Mouse (Mus musculus): ENCODE measurements around the gene Muc1.

Gene Muc1

DNA sequence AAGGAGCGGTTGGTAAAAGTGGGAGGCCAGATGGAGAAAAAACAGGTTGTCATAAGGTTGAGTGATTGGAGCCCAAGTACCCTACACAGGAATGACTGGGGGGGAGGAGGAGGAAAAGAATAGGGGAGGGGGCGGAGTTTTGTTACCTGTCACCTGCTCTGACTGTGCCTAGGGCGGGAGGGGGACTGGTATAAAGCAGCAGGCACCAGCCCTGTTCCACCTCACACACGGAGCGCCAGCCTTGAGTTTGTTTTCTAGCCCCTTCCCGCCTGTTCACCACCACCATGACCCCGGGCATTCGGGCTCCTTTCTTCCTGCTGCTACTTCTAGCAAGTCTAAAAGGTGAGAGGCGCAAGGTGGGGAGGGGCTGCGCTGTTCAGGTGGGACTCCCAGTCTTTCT is at the start of gene Muc1:
Muc1 (plus strand) TSS at position 222 of the 400 bp plus-strand sequence.
- DNase-seq = no peak

DNA sequence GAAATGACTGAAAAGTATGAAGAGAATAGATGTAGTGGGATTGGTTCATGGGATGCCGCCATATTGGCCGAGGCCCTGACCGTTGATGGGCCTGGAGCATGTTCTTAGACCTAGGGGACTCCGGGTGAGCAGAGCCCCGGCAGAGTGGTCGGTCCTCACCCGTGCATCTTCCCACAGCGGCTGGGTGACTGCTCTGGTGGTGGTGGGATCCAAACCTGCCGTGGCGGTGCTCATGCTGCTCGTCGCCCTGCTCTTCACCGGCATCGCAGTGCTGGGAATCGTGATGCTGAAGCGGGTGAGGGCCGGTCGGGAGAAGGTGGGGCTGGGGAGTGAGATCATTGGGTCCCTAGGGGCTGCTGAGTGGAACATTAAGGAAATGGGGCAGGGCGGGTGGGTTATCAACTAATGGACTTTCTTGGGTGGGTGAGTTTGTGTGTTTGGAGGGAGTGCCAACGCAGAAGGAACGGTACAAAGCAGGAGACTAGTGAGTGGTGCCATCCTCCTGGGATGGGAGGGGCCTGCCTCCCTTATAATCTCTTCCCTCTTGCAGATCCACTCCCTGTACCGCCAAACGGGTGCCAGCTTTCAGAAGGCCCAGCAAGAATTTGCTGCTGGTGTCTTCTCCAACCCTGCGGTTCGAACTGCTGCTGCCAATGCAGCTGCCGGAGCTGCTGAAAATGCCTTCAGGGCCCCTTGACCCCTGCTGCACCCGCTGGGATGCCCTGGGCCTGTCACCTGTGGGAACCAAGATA is 46.9 kb upstream of the Muc1 start:
- DNase-seq = no peak

DNA sequence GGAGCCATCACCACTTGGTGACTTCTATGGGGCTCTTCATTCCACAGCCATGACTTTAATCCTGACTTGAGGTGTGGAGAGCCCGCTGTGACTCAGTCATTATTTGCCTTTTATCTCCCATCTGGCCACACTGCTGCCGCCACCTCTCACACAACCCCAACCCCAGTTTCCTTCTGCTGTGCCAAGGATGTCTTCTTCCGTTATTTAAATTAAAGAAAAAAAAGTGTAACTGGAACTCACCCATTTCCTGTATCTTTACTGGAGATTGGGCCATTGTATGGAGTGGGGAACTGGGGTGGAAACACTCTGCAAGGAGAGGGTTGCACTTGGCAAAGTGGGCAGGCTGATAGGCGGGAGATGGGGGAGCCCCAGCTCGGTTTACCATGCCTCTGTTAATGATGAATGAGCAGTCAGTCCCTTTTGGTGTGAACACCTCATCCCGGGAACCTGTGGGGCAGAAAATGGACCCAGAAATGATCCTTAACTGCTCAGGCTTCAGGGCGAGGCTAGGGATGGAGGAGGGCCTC is 46.3 kb upstream of the Muc1 start:
- DNase-seq = no peak

DNA sequence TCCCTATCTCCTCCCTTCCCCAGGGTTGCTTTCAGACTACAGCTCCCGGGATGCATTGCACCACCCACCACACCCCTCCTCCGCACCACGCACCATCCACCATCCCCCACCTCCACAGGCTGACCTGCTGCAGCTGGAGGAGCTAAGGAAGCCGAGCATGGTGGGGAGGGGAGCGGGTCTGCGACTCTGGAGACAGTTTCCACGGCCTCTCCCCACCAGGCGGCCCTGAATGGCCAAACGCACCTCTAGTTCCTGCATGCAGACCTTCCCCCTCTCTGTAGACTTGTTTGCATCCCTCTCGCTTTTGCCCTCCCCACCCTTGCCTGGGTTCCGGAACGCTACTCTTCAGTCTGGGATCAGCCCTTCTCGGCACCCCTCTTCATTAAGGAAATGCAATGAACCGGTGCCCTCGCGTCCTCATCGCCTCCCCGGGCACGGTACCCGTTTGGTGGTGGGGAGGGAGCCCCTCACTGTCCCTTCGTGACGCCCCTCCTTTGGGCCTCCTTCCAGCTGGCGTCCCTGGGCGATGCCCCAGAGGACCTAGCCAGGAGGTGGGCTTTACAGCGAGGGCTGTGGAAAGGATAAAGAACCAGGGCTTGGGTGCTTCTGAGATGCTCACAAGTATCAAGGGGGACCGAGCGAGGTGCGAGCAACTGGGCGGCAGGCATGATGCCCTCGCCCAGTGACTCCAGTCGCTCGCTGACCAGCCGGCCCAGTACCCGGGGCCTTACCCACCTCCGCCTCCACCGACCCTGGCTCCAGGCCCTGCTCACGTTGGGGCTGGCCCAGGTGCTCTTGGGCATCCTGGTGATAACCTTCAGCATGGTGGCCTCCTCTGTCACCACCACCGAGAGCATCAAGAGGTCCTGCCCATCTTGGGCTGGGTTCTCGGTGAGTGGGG is 45.5 kb upstream of the Muc1 start, which contains the start of gene Fam189b:
Fam189b (plus strand) TSS at position 86 of the 901 bp plus-strand sequence.
- peak; percentile 85 for DNase-seq

DNA sequence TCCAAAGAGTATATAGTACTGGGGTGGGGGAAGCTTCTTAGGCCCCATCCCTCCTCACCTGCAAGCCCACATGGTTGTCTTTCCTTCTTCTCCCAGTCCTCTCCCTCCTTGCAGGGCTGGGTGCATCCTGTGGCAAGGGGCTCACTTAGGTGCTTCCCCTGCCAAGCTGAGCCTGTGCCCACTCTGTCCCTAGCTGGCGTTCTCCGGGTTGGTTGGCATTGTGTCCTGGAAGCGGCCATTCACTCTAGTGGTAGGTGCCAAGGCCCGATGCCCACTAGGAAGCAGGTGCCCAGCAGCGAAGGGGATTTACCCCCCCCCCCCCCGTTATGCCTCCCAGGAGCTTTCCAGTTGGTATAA is 44.9 kb upstream of the Muc1 start:
- no peak for DNase-seq

DNA sequence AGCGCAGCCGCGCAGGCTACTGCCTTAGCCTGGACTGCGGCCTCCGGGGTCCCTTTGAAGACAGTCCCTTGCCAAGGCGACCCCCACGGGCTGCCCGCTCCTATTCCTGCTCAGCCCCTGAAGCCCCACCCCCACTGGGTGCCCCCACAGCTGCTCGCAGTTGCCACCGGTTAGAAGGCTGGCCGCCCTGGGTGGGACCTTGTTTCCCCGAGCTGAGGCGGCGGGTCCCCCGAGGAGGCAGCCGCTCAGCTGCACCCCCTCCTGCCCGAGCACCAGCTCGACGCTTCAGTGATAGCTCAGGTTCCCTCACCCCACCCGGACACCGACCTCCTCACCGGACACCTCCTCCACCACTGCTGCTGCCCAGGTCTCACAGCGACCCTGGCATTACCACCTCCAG is 41.7 kb upstream of the Muc1 start:
- no peak for DNase-seq

DNA sequence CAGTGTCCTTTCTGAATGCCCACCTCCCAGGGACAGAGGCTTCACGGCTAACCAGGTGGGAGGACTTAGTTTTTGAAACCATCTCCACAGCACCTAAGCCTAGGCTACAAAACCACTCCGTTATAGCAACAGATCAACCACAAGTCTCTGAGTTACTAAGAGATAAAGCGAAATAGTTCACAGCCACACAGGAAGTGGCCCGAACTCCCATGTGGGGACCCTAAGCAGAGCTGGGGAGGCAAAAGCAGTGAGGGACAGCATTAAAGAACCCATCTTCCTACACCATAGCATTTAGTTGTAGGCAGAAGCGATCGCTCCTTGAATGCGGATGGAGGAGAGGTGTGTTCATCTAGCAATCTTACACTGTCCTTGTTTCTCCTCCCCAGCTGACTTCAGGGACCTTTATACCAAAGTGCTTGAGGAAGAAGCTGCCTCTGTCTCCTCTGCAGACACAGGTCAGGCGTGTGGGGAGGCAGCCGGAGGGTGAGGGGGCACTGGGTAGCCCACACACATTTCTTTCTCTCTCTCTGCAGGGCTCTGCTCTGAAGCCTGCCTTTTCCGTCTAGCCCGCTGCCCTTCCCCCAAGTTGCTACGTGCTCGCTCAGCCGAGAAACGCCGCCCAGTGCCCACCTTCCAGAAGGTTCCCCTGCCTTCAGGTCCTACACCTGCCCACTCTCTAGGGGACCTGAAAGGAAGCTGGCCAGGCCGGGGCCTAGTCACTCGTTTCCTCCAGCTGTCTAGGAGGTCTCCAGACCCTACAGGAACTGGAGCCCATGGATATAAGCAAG is 41.0 kb upstream of the Muc1 start:
- DNase-seq = no peak

DNA sequence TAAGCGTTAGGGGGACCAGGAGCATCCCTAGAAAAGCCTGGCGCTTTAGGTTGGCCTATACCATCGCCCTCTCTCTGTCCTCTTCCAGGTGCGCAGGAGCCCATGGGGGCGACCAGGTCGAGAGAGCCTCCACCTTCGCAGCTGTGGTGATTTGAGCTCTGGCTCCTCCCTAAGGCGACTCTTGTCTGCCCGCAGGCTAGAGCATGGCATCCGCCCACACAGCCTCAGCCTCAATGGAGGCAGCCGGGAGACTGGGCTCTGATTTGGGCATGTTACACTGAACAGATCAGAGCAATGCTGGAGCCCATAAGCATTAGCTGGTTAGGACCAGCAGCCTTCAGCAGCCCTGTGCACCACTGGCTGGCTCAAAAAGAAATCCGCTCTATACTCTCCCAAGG is 40.4 kb upstream of the Muc1 start:
- no peak for DNase-seq

DNA sequence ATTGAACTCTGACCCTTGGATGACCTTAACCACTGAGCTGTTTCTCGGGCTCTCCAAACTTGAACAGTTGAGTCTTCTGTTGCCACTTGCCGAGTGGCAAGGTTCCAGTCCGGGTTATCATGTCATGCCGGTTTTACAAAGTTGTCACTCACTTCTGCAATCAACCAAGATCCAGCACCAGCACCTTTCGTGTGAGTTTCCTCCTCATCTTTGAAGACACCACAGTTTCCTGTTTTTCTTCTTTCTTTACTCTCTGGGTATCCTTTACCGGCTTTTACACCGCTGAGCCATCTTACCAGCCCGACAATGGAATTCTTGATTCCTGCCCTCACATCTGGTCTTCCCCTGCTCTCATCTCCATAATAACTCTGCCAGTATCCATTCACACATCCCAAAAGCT is 38.4 kb upstream of the Muc1 start:
- DNase-seq = no peak

DNA sequence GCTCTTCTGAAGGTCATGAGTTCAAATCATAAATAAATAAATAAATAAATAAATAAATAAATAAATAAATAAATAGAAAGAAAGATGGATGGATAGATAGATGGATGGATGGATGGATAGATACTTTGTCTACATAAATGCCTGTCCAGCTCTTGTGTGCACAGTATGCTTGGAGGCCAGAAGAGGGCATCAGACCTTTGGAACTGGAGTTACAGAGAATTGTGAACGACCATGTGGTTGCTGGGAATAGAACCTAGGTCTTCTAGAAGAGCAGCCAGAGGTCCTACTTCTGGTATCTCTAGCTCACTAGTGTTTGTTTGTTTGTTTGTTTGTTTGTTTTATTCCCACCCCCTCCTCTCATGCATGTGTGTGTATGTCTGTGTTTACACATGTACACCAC is 35.5 kb upstream of the Muc1 start:
- no peak for DNase-seq

DNA sequence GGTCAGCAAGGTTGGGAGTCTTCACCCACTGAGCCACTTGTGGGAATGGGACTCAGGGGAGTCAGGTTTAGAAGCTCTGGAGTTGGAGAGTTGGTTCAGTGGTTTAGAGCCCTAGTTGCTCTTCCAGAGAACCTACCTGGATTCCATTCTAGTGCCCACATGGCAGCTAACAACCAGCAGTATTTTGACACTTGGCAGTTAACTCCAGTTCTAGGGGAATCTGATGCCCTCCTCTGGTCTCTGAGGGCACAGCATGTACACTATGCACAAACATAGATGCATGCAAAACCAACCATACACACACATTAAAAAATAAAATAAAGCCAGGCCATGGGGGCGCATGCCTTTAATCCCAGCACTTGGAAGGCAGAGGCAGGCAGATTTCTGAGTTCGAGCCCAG is 35.0 kb upstream of the Muc1 start:
- no peak for DNase-seq

DNA sequence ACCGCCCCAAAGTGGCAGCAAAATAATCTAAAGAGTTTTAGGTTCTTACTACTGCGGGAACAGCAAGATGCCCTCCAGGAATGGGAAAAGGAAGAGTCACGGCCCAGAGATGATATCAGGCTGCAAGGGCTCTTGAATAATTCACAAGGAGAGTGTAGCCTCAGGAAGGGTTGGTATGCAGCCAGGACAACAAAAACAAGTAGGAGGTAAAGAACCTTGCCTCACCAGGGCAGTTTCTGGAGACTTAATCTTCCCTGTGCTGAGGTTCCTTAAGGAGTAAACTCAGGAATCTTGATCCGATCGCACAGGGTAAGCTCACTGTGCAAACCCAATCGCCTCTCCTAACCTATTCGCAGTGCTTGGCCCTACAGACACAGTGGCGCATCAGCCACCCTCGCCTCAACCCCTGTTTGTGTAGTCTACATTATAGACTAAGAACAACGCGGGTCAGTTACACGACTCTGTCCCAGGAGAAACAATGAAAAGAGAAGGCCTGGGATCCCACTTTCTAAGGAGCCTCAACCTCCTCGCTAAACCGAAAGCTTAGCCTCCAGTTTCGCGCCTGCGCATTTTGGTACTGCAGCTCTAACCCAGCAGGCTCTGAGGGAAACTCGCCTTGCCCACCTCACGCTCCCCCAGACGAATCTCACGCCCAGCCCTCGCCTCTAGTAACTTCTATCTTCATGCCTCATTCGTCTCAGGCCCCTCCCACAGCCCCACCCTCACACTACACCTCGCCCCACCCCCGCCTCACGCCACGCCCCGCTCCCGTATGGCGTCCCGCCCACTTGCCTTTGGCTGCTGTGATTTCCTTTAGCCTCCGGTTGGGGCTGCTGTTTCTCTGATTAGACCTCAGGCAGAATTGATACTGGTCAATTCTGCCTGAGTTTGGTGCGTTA is 32.6 kb upstream of the Muc1 start:
- peak; percentile 95 for DNase-seq

DNA sequence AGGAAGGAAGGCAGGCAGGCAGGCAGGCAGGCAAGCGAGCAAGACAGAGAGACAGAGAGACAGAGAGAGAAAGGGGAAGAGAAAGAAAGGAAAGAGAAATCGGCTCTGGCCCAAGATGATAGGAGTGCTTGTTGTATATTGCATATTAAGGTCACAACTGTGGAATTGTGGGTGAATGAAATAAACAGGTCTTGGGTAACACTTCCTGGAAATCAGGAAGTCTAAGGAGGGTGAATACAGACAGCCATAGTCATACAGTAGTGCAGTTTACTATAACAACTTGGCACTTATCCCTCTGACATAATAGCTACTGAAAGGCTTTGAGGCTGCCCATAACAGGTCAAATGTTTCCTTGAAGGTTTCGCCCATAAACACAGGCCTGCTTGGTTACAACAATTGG is 29.0 kb upstream of the Muc1 start:
- no peak for DNase-seq

DNA sequence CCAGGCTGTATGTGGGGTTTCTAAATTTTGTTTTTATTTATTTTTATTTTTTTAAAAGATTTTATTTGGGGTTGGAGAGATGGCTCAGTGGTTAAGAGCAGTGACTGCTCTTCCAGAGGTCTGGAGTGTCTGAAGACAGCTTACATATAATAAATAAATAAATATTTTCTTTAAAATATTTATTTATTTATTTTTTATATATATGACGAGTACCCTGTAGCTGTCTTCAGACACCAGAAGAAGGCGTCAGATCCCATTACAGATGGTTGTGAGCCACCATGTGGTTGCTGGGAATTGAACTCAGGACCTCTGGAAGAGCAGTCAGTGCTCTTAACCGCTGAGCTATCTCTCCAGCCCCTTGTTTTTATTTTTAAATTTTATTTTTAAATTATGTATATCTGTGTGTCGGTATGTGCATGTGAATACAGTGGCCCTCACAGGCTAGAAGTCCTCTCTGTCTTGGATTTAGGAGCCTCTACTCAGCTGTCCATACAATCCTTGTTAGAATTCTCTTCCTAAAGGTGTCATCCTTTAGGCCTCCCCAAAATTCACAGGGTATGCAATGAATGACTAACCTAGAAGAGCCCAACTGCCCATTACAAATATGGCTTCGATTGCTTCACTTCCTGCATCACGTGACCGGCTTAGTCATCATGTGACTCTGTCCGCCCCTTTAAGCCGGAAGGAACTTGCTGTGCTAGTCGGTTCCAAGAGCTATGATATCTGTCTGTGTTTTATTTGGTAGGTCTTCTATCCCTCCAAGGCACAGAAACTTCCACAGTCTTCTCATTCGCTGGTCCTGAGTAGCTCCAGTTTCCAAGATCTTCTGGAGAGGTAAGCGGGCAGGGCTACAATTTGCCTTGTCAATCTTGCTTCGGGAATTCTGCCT is 26.4 kb upstream of the Muc1 start, which contains the start of gene Gba:
Gba (plus strand) TSS at position 676 of the 889 bp plus-strand sequence.
- peak; percentile 84 for DNase-seq

DNA sequence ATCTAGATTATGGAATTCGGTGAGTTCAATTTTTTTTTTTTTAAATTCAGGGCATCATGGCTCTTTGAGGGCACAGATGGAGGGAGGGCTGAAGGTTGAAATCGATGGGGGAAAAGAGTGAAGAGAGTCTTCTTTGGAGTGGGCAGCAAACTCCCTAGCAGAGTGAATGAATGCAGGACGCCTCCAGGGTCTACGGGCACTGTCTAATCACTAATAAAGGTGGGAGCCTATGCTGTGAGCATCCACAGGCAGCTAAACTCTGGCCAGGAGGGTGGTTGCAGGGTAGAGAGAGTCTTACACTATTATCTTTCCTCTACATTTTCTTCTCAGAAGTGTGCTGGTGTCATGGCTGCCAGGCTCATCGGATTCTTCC is 25.7 kb upstream of the Muc1 start:
- no peak for DNase-seq

DNA sequence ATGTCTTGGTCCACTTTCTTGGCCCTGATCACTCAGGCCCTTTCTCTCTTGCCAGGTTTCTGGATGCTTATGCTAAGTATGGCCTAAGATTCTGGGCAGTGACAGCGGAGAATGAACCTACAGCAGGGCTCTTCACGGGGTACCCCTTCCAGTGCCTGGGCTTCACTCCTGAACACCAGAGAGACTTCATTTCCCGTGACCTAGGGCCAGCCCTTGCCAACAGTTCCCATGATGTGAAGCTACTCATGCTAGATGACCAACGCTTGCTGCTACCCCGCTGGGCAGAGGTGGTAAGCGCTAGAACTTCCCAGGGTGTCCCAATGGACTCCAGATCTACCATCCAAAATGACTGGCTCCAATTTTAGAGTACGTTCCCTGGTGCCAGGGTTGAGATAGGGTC is 22.8 kb upstream of the Muc1 start:
- no peak for DNase-seq

DNA sequence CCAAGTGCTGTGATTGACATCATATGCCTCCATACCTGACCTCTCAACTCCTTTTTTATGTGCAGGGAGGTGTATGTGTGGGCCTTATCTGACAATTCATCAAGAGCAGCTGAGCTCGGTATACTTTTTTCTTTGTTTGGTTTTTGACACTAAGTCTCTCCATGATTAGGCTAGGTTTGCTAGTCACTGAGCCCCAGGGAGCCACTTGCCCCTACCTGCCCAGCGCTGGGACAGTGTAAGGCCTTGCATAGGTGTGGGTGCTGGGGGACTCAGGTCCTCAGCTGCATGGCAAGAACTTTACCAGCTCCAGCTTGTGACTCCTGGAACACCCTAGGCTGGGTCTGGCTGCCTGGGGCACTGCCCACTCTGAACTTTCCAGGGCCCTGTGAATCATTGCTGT is 22.2 kb upstream of the Muc1 start:
- DNase-seq = no peak

DNA sequence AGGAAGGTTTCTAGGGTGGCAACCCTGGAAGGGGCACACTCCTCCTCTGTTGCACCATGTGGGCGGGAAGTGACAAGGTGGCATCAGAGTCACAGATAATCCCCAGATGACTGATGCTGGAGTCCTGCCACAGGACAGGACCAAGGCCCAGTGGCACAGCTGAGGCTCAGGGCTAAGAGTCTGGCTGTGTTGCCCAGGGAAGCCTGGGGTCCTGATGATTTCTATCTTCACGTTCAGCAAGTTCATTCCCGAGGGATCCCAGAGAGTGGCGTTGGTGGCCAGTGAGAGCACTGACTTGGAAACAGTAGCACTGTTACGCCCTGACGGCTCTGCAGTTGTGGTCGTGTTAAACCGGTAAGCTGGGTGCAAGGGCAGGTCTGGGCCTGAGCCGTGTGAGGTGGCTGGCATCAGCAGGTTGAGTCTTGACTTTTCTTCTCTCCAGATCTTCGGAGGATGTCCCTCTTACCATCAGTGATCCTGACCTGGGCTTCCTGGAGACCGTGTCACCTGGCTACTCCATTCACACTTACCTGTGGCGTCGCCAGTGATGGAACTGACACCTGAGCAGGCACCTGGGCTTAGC is 20.7 kb upstream of the Muc1 start:
- DNase-seq = no peak

DNA sequence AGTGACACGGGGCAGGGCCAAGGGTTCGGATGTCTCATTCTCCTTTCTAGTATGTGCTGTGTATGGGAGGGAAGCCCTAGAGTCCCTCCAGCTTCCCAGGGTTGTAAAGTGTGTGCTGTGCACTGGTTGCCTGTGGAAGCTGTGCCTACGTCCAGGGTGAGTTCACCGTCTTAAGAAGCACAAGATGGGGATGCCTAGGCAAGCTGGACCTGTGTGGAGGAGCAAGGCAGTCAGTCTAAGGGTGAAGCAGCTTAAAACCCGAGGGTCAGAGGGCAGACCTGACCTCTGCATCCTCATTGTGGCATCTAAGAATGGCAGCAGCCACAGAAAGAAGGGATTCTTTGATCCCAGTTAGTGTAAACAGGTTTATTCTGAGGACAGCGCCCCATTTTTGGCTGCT is 20.1 kb upstream of the Muc1 start:
- no peak for DNase-seq

DNA sequence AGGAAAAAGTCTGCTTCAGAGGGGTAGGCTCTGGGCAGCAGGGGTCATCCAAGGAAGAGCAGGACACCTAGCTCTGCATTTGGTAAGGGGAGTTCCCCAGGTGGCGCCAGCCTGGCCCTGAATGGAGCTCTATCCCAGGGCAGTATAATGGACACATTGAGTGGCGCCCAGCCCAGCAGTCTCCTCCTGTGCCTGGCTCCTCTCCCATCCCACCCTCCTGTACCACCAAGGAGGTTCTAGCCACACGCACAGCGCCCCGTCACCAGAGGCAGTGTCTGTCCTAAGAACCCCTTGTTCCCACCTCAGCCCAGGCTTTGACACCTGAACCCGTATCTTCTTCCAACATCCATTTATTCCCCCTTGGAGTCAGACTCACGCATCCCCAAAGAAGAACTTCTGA is 19.1 kb upstream of the Muc1 start:
- DNase-seq = no peak

DNA sequence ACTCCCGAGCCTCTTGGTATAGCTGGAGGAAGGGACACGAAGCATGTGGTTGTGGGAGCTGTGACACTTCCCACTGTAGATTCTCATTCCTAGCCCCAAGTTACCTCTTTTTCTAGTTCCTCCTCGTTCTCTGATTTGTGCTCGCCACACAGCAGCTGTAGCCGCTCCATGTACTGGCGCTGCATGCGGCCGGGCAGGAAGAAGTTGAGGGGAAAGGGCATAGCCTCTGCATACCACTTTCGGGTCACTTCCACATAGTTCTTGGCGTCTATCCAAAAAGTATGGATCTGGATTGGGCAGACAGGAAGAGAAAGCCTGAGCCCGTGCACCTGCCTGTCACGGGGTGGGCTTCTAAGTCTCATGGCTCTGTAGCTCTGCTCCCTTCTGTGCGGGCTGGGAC is 18.7 kb upstream of the Muc1 start:
- DNase-seq = no peak
